Mouse (Mus musculus): Measurements from ENCODE around the gene Dpp7. TPM values are rescaled to one million over a fixed set of nuclear protein-coding genes. Genes with fewer than 3 reads are reported as not detected.

The Dpp7 gene
- polyA plus RNA-seq, 1 experiment, result 0.24 TPM

DNA sequence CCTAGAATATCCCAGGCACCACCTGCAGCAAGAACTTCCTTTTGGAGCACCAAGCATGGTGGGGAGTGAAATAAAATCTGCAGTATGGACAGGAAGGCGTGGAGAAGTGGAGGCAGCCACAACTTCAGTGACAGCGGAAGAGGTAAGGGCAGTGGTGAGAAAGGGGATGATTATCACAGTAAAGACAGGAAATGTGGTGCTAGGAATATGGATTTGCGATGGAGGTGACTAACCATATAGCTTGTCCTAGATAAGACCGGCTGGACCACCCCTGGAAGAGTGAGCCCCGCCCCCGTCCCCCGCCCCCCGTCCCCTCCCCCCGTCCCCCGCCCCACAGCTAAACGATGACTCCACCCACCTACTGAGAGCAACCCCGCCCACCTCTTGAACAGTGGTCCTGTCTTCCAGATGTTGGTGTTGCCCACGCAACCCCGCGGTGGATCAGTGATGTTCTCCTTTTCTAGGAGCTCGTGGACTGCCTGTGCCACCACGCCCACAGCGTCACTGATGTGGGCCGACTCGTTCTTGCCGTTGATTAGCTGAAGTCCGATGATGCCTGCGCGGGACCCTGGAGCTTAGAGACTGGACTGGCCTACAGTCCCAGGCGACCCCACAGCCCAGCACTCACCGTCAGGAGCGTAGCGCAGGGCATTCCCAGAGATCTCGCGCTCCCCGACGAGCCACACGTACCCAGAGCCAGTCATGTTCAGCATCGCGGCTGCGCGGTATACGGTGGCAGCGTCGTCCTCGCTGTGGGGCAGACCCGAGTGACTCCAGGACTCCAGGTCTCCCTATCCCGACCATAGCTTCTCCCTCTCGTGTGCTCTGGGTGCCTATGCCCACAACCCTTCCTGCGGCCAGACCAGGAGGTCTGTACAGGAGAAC is 51.3 kb downstream of the Dpp7 start:
- TF ChIP-seq GATA1 (IDR thresholded peaks at IDR 0.05; ENCODE audit: low read length) (no peak), TAL1 (IDR thresholded peaks at IDR 0.05; ENCODE audit: low read length) (no peak)
- Histone ChIP-seq H3K9me3 (ENCODE audit: control insufficient read depth, low read length) (no peaks in the 10 kb centered on the region), H3K36me3 (ENCODE audit: control insufficient read depth) (no peaks in the 10 kb centered on the region), H3K27me3 (ENCODE audit: control insufficient read depth) (peaks cover 70% of the 10 kb centered on the region), H3K4me1 (ENCODE audit: control insufficient read depth) (peaks cover 9% of the 10 kb centered on the region), H3K4me3 (replicated peaks) (peak overlapping the region; percentile 23)

DNA sequence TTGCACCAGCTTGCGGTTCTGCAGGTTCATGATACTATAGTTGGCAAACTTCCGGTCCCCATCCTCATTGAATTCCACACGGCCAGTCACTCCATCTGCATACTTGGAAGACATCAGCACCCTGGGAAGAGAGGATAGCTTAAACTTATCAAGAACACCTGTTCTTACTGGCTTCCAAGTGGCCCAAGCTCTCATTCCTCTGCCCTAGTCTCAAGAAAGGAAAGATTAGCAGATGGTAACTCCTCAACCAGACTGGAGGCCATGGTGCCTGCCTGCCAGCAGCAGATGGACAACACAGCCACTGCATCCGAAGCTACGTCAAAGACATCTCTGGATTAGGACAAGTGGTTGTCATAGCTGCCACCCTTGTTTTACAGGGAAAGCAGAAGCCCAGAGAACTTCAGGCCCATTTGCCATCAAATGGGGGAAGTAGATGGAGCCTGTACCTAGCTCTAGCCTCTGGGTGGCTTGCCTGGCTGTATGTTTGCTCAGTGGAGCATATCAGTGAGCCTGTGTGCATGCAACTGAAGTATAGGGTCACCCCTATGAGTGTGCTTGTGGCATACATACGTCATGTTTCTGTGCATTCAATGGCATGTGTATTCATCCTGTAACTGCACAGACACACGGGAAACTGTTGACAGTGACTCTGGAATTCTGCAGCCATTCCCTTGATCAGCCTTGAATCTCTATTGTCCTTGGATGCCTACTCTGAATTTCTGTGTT is 52.1 kb downstream of the Dpp7 start:
- no peaks in the 10 kb centered on the region for H3K9me3 ChIP-seq (ENCODE audit: control insufficient read depth, low read length)
- H3K36me3 ChIP-seq (ENCODE audit: control insufficient read depth), result no peaks in the 10 kb centered on the region
- peaks cover 9% of the 10 kb centered on the region for H3K4me1 ChIP-seq (ENCODE audit: control insufficient read depth)
- peaks cover 66% of the 10 kb centered on the region for H3K27me3 ChIP-seq (ENCODE audit: control insufficient read depth)
- H3K4me3 ChIP-seq (replicated peaks), result no peak overlapping the region
- TF ChIP-seq TAL1 (IDR thresholded peaks at IDR 0.05; ENCODE audit: low read length) (no peak), GATA1 (IDR thresholded peaks at IDR 0.05; ENCODE audit: low read length) (no peak)

- H3K4me1 ChIP-seq (ENCODE audit: control insufficient read depth), result peaks cover 9% of the 10 kb centered on the region
- H3K36me3 ChIP-seq (ENCODE audit: control insufficient read depth), result no peaks in the 10 kb centered on the region
- TF ChIP-seq TAL1 (IDR thresholded peaks at IDR 0.05; ENCODE audit: low read length) (no peak), GATA1 (IDR thresholded peaks at IDR 0.05; ENCODE audit: low read length) (no peak)
- no peak overlapping the region for H3K4me3 ChIP-seq (replicated peaks)
- H3K27me3 ChIP-seq (ENCODE audit: control insufficient read depth), result peaks cover 60% of the 10 kb centered on the region
- no peaks in the 10 kb centered on the region for H3K9me3 ChIP-seq (ENCODE audit: control insufficient read depth, low read length)
Measured at GRCm38 (mm10) chr2:25303452-25303851, 52.7 kb downstream of the Dpp7 start.

Other genes starting within 250 kb of the Dpp7 start
- gene Nrarp, start 175.6 kb downstream of the Dpp7 start, polyA plus RNA-seq (2012), result 0.38 and 0.49 TPM in 2 replicates
- gene Tor4a, start 159.5 kb downstream of the Dpp7 start, polyA plus RNA-seq (2012), result 0.02 and 0.03 TPM in 2 replicates
- 1.8 TPM in 2 replicates for gene Nelfb, start 144.9 kb downstream of the Dpp7 start, polyA plus RNA-seq (2012)
- 0.03 TPM in 1 of 2 replicates, not detected in the other for gene Stpg3, start 141.7 kb downstream of the Dpp7 start, polyA plus RNA-seq (2012)
- gene Fam166a, start 137.6 kb downstream of the Dpp7 start, polyA plus RNA-seq (2012), result not detected in 2 replicates
- 134 and 136 TPM in 2 replicates for gene Tubb4b, start 131.7 kb downstream of the Dpp7 start, polyA plus RNA-seq (2012)
- not detected in 2 replicates for gene Slc34a3, start 122.0 kb downstream of the Dpp7 start, polyA plus RNA-seq (2012)
- not detected in 2 replicates for gene Rnf224, start 119.6 kb downstream of the Dpp7 start, polyA plus RNA-seq (2012)
- 0.07 and 0.18 TPM in 2 replicates for gene Rnf208, start 114.1 kb downstream of the Dpp7 start, polyA plus RNA-seq (2012)
- not detected in 2 replicates for gene Cysrt1, start 113.9 kb downstream of the Dpp7 start, polyA plus RNA-seq (2012)
- gene AL732309.1, start 109.5 kb downstream of the Dpp7 start, polyA plus RNA-seq (2012), result 0.06 and 0.18 TPM in 2 replicates
- gene Tmem203, start 100.9 kb downstream of the Dpp7 start, polyA plus RNA-seq (2012), result 0.99 and 1.6 TPM in 2 replicates
- gene Tprn, start 93.7 kb downstream of the Dpp7 start, polyA plus RNA-seq (2012), result 0.82 and 1.3 TPM in 2 replicates
- 22.8 and 24.1 TPM in 2 replicates for gene Ssna1, start 83.9 kb downstream of the Dpp7 start, polyA plus RNA-seq (2012)
- gene Anapc2, start 83.9 kb downstream of the Dpp7 start, polyA plus RNA-seq (2012), result 2.1 and 2.2 TPM in 2 replicates
- gene Tmem210, start 68.2 kb downstream of the Dpp7 start, polyA plus RNA-seq (2012), result not detected in 2 replicates
- not detected in 2 replicates for gene Lrrc26, start 66.4 kb downstream of the Dpp7 start, polyA plus RNA-seq (2012)
- gene Grin1, start 37.2 kb downstream of the Dpp7 start, polyA plus RNA-seq (2012), result not detected in 2 replicates
- 0.86 and 1.3 TPM in 2 replicates for gene Man1b1, start 24.0 kb downstream of the Dpp7 start, polyA plus RNA-seq (2012)
- 0.04 and 0.17 TPM in 2 replicates for gene Uap1l1, start 9.3 kb upstream of the Dpp7 start, polyA plus RNA-seq (2012)
- 10.3 and 12.6 TPM in 2 replicates for gene Sapcd2, start 16.0 kb upstream of the Dpp7 start, polyA plus RNA-seq (2012)
- not detected in 2 replicates for gene Entpd2, start 39.5 kb upstream of the Dpp7 start, polyA plus RNA-seq (2012)
- gene Npdc1, start 43.0 kb upstream of the Dpp7 start, polyA plus RNA-seq (2012), result 0.19 TPM in 1 of 2 replicates, not detected in the other
- gene Fut7, start 66.9 kb upstream of the Dpp7 start, polyA plus RNA-seq (2012), result 0.06 TPM in 1 of 2 replicates, not detected in the other
- gene Abca2, start 72.3 kb upstream of the Dpp7 start, polyA plus RNA-seq (2012), result 0.09 and 0.11 TPM in 2 replicates
- not detected in 2 replicates for gene Clic3, start 100.5 kb upstream of the Dpp7 start, polyA plus RNA-seq (2012)
- 1.0 and 1.1 TPM in 2 replicates for gene Paxx, start 104.7 kb upstream of the Dpp7 start, polyA plus RNA-seq (2012)
- gene Ptgds, start 113.7 kb upstream of the Dpp7 start, polyA plus RNA-seq (2012), result not detected in 2 replicates
- gene Lcn12, start 137.6 kb upstream of the Dpp7 start, polyA plus RNA-seq (2012), result not detected in 2 replicates
- gene Fbxw5, start 144.4 kb upstream of the Dpp7 start, polyA plus RNA-seq (2012), result 3.9 and 4.7 TPM in 2 replicates
- not detected in 2 replicates for gene C8g, start 145.4 kb upstream of the Dpp7 start, polyA plus RNA-seq (2012)
- 0.84 and 0.95 TPM in 2 replicates for gene Traf2, start 190.6 kb upstream of the Dpp7 start, polyA plus RNA-seq (2012)
- 168 and 190 TPM in 2 replicates for gene Edf1, start 201.5 kb upstream of the Dpp7 start, polyA plus RNA-seq (2012)
- gene Mamdc4, start 218.5 kb upstream of the Dpp7 start, polyA plus RNA-seq (2012), result 0.09 and 0.38 TPM in 2 replicates
- 0.21 and 0.30 TPM in 2 replicates for gene Phpt1, start 218.9 kb upstream of the Dpp7 start, polyA plus RNA-seq (2012)
- 0.01 TPM in 1 of 2 replicates, not detected in the other for gene Ajm1, start 225.4 kb upstream of the Dpp7 start, polyA plus RNA-seq (2012)

Measured in erythroblast, embryonic 14.5 days (primary cell).